Mouse (Mus musculus): ENCODE results near the gene Pdha1. TPM values are rescaled to one million over a fixed set of nuclear protein-coding genes. Genes with fewer than 3 reads are reported as not detected.

The Pdha1 gene
- polyA plus RNA-seq (2015; fragmentation: Nextera tagmentation; extraction: Ambion mirVana): 106 and 108 TPM in 2 replicates

- WGBS: 15% methylated on average over 46 of the region's 67 CpGs
Measured at GRCm38 (mm10) chrX:160137861-160138717, at the start of gene Pdha1. TSS of gene Pdha1 (minus strand) at chrX:160138413.

GRCm38 (mm10) chrX:160179032-160179431, 40.8 kb upstream of the Pdha1 start:
- no peaks in the 10 kb centered on the region for H3K27me3 ChIP-seq
- no peak overlapping the region for H3K9ac ChIP-seq
- H3K27ac ChIP-seq: no peak overlapping the region
- no peaks in the 10 kb centered on the region for H3K4me1 ChIP-seq (replicated peaks)
- H3K4me2 ChIP-seq: no peak overlapping the region
- ATAC-seq (ENCODE audit: low FRiP score): no peak
- H3K36me3 ChIP-seq: no peaks in the 10 kb centered on the region
- 78% methylated on average over 3 of the region's 3 CpGs for WGBS
- no peak overlapping the region for H3K4me3 ChIP-seq
- H3K9me3 ChIP-seq: no peaks in the 10 kb centered on the region

More at GRCm38 (mm10) chrX:160137861-160138717, at the start of gene Pdha1:
- Histone ChIP-seq H3K4me1 (replicated peaks) (peaks cover 19% of the 10 kb centered on the region), H3K9ac (peak within 1 kb of the TSS; percentile 76), H3K27ac (peak within 1 kb of the TSS; percentile 89), H3K27me3 (0 out of 2 replicates have a peak, but pooled peaks cover 2% of the 10 kb centered on the region), H3K9me3 (no peaks in the 10 kb centered on the region), H3K4me3 (peak within 1 kb of the TSS; percentile 57), H3K36me3 (no peaks in the 10 kb centered on the region), H3K4me2 (peak within 1 kb of the TSS; percentile 63)
- ATAC-seq (ENCODE audit: low FRiP score): peak; percentile 99

- H3K27ac ChIP-seq: no peak overlapping the region
- no peaks in the 10 kb centered on the region for H3K27me3 ChIP-seq
- H3K4me3 ChIP-seq: no peak overlapping the region
- H3K36me3 ChIP-seq: no peaks in the 10 kb centered on the region
- peaks cover 7% of the 10 kb centered on the region; the same call in 1 of the 2 replicates for H3K4me1 ChIP-seq (replicated peaks)
- H3K4me2 ChIP-seq: no peak overlapping the region
- WGBS: 14% methylated on average over 3 of the region's 3 CpGs
- no peak overlapping the region for H3K9ac ChIP-seq
- no peaks in the 10 kb centered on the region for H3K9me3 ChIP-seq
- ATAC-seq (ENCODE audit: low FRiP score): no peak
Measured at GRCm38 (mm10) chrX:160170150-160170549, 31.9 kb upstream of the Pdha1 start.

GRCm38 (mm10) chrX:160166246-160166985, 28.2 kb upstream of the Pdha1 start:
- Histone ChIP-seq H3K36me3 (no peaks in the 10 kb centered on the region), H3K9me3 (no peaks in the 10 kb centered on the region), H3K4me1 (replicated peaks) (peaks cover 7% of the 10 kb centered on the region; the same call in 1 of the 2 replicates), H3K9ac (no peak overlapping the region), H3K4me3 (no peak overlapping the region), H3K27me3 (no peaks in the 10 kb centered on the region), H3K27ac (peak overlapping the region; percentile 67), H3K4me2 (no peak overlapping the region)
- 30% methylated on average over 6 of the region's 6 CpGs for WGBS
- peak; percentile 82 for ATAC-seq (ENCODE audit: low FRiP score)

GRCm38 (mm10) chrX:160164259-160164658, 26.0 kb upstream of the Pdha1 start:
- 90% methylated on average over 3 of the region's 3 CpGs for WGBS
- Histone ChIP-seq H3K4me1 (replicated peaks) (peaks cover 7% of the 10 kb centered on the region; the same call in 1 of the 2 replicates), H3K27me3 (no peaks in the 10 kb centered on the region), H3K4me2 (no peak overlapping the region), H3K4me3 (no peak overlapping the region), H3K27ac (no peak overlapping the region), H3K9ac (no peak overlapping the region), H3K36me3 (no peaks in the 10 kb centered on the region), H3K9me3 (no peaks in the 10 kb centered on the region)
- no peak for ATAC-seq (ENCODE audit: low FRiP score)

- Histone ChIP-seq H3K36me3 (no peaks in the 10 kb centered on the region), H3K9me3 (no peaks in the 10 kb centered on the region), H3K9ac (no peak overlapping the region), H3K4me2 (no peak overlapping the region), H3K27ac (no peak overlapping the region), H3K4me3 (no peak overlapping the region), H3K4me1 (replicated peaks) (no peaks in the 10 kb centered on the region), H3K27me3 (no peaks in the 10 kb centered on the region)
- WGBS: 63% methylated on average over 4 of the region's 4 CpGs
- ATAC-seq (ENCODE audit: low FRiP score): no peak
Measured at GRCm38 (mm10) chrX:160153147-160153815, 15.1 kb upstream of the Pdha1 start.

GRCm38 (mm10) chrX:160148859-160149258, 10.6 kb upstream of the Pdha1 start:
- Histone ChIP-seq H3K36me3 (no peaks in the 10 kb centered on the region), H3K27ac (no peak overlapping the region), H3K9me3 (no peaks in the 10 kb centered on the region), H3K27me3 (no peaks in the 10 kb centered on the region), H3K9ac (no peak overlapping the region), H3K4me1 (replicated peaks) (no peaks in the 10 kb centered on the region), H3K4me3 (no peak overlapping the region), H3K4me2 (no peak overlapping the region)
- no peak for ATAC-seq (ENCODE audit: low FRiP score)
- 88% methylated on average over 3 of the region's 3 CpGs for WGBS

GRCm38 (mm10) chrX:160147406-160147805, 9.2 kb upstream of the Pdha1 start:
- H3K27ac ChIP-seq: no peak overlapping the region
- no peaks in the 10 kb centered on the region for H3K36me3 ChIP-seq
- H3K4me1 ChIP-seq (replicated peaks): no peaks in the 10 kb centered on the region
- WGBS: 91% methylated on average over 3 of the region's 3 CpGs
- no peaks in the 10 kb centered on the region for H3K27me3 ChIP-seq
- H3K9me3 ChIP-seq: no peaks in the 10 kb centered on the region
- no peak overlapping the region for H3K4me2 ChIP-seq
- H3K4me3 ChIP-seq: no peak overlapping the region
- H3K9ac ChIP-seq: no peak overlapping the region
- ATAC-seq (ENCODE audit: low FRiP score): no peak

GRCm38 (mm10) chrX:160146806-160147205, 8.6 kb upstream of the Pdha1 start:
- WGBS: 93% methylated on average over 4 of the region's 4 CpGs
- Histone ChIP-seq H3K4me1 (replicated peaks) (no peaks in the 10 kb centered on the region), H3K27ac (no peak overlapping the region)

GRCm38 (mm10) chrX:160137177-160137860, 894 bp downstream of the Pdha1 start:
- Histone ChIP-seq H3K4me2 (peak overlapping the region; percentile 63), H3K9me3 (no peaks in the 10 kb centered on the region), H3K27ac (peak overlapping the region; percentile 89), H3K4me1 (replicated peaks) (peaks cover 19% of the 10 kb centered on the region), H3K9ac (peak overlapping the region; percentile 76), H3K4me3 (peak overlapping the region; percentile 57), H3K27me3 (0 out of 2 replicates have a peak, but pooled peaks cover 2% of the 10 kb centered on the region), H3K36me3 (no peaks in the 10 kb centered on the region)
- WGBS: 26% methylated on average over 18 of the region's 18 CpGs
- ATAC-seq (ENCODE audit: low FRiP score): no peak

More at GRCm38 (mm10) chrX:160146806-160147205, 8.6 kb upstream of the Pdha1 start:
- Histone ChIP-seq H3K27me3 (no peaks in the 10 kb centered on the region), H3K4me3 (no peak overlapping the region), H3K4me2 (no peak overlapping the region), H3K36me3 (no peaks in the 10 kb centered on the region), H3K9me3 (no peaks in the 10 kb centered on the region), H3K9ac (no peak overlapping the region)
- ATAC-seq (ENCODE audit: low FRiP score): no peak

GRCm38 (mm10) chrX:160136153-160136552, 2.1 kb downstream of the Pdha1 start:
- Histone ChIP-seq H3K4me1 (replicated peaks) (peaks cover 19% of the 10 kb centered on the region), H3K27ac (no peak overlapping the region), H3K36me3 (no peaks in the 10 kb centered on the region; the same call in 1 of the 2 replicates), H3K27me3 (0 out of 2 replicates have a peak, but pooled peaks cover 2% of the 10 kb centered on the region), H3K9me3 (no peaks in the 10 kb centered on the region), H3K9ac (no peak overlapping the region), H3K4me3 (peak overlapping the region; percentile 15), H3K4me2 (peak overlapping the region; percentile 63)
- WGBS: 37% methylated on average over 5 of the region's 5 CpGs
- no peak for ATAC-seq (ENCODE audit: low FRiP score)
